Mouse (Mus musculus): ENCODE results near the gene Usf1.
A peak's percentile ranks its signal among the peaks of the same experiment; 100 is the strongest.

Usf1 gene

DNA sequence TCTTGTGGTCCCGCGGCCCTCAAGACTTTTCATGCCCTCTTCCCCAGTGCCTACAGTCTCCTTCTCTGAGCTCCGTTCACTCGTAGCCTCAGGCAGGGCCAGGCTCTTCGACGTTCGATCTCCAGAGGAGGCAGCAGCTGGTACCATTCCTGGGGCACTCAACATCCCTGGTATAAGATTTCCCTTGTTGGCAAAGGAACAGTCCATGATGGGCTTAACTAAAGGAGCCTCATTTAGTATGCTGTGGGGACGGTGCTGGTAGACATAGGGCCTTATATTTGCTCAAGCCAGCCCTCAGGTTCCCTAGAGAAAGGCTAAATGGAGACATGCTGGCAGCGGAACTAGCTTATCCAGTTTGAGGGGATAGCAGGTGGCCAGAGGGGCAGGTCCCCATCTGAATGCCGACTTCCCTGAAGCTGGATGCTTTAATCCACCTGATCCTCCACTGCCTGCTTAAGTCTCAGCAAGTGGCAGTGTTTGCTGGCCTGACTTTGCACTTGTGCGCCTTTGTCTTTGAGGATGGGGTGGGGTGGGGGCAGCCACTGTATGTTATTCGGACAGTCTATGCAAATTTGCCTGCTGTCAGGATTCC, 8.3 kb downstream of the Usf1 start:
- DNase-seq, result no peak

DNA sequence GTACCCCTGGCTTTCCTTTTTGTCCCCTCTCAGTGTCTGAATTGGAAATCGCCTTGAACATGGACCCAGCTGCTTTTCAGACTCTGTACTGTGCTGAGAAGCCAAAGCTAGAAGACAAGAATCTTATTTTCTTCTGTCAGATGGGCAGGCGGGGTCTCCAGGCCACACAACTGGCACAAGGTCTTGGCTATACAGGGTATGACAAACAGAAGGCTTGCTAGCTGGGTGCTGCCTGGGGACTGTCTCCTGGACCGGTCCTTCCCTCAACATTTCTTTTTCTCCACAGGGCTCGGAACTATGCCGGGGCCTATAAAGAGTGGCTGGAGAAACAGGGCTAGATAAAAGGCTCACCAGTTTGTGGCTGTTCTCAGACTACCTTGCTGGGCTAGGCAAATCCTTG, 8.8 kb downstream of the Usf1 start:
- no peak for DNase-seq

DNA sequence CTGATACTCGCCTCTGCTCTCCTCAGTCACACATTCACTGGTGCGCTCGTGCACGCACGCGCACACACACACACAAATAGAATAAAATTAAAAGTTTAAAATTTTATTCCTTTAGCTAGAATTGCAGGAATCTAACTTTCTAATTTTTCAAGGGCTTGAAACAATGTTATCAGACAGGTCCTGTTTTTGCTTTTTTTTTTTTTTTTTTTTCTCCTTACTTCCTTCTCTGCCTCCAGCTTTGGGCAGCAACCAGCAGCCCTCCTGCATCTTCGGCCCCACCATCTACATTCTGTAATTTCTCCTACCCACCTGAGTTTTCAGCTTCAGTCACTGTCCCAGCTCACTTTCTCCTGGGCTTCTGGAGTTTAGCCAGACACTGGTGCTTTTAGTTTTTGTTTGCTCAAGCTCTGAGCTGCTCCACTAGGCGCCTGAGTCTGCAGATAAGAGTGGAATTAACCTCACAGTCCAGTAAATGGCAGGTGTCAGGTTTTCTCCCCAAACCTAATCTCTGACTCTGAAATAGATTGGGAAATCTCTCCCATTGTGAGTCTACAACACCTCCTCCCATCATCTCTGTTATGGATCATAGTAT, 11.5 kb downstream of the Usf1 start:
- DNase-seq, result no peak

DNA sequence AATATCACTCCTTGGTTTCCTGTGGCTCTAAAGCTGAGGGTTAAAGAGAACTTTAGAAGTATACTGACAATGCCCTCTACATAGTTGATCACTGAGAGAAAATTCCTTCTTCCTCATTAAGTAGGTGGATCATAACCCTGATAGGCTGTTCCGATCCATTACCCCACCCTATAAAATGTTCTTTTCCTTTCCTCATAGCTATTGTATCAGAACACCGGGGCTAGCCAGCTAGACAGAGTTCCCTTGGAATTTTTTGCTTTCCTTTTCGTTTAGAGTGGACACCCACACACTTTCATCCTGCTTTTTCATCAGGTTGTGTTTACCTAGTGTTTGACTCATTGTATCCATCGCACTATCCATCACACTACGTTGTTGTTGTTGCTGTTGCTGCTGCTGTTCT, 13.5 kb downstream of the Usf1 start:
- no peak for DNase-seq

DNA sequence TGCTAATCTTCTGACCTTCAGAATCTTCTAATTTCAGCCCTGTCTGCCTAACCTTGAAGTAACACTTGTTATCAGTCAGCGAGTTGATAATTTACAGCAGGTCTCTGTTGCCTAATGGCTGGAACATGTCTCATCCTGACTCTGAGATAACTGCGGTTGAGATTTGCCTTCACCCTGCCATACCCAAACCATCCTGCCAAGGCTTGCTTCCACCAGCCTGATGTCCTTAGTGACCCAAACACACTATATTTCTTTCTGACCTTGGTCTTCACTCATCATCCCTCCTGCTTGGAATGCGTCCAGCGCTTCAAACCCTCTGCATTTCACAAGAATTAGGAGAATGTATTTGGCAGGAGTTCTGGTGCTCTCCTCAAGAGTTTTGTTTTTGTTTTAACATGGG, 14.0 kb downstream of the Usf1 start:
- DNase-seq, result no peak

DNA sequence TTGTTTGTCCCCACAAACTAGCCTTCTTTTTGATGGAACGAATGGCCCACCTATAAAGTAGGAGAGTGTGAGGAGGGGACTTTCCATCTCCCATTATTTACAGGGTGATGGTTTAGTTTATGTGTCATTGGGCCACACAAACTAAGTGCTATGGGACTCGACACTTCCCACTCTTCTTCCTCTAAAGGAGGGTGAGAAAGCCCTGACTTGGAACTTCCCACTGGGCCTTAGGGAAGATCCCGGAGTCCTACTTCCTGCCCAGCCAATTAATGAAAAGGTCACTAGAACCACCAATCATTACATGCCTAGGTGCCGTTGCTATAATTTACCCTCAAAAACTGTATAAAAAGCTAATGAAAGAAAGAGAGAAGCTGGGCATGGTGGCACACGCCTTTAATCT, 21.0 kb downstream of the Usf1 start:
- DNase-seq, result no peak

DNA sequence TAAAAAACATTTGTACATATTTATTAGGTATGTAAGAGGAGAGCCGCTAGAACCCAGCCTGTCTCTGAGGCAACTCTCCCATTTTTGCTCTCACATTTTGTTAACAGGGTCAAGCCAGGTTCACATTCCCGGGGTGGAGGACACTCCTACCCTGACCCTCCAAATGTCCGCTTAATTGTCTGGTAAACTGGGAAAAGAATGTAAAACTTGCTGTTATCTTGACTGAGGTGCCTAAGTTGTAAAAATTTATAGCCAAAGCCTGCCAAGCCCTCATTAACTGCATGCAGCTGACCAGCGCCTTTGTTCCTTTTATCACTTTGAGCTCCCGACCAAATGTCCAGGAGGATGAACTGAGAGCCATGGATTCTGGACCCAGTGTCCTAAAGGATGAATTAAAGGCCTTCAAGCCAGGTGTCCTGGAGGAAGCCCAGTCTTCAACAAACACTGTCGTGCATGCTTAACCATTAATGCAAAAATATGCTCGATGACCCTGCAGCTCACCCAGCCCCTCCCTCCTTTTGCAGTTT, 24.2 kb downstream of the Usf1 start:
- no peak for DNase-seq

DNA sequence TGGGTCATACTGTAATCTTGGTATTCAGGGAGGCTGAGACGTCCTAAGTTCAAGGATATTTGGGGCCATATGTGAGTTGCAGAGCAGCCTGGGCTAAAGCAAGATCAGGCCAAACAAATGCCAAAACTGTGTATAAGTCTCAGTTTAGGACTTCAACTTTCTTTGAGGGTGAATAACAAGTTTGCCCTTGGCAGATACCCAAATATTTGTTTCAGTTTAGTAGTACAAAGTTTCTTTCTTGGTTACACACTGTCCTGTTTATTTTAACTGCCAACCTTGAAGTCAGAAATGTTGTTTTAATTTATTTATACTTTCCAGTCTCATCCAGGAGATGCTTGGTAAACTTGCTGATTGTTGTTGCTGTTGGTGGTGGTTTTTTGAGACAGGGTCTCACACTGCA, 24.9 kb downstream of the Usf1 start:
- DNase-seq, result no peak

DNA sequence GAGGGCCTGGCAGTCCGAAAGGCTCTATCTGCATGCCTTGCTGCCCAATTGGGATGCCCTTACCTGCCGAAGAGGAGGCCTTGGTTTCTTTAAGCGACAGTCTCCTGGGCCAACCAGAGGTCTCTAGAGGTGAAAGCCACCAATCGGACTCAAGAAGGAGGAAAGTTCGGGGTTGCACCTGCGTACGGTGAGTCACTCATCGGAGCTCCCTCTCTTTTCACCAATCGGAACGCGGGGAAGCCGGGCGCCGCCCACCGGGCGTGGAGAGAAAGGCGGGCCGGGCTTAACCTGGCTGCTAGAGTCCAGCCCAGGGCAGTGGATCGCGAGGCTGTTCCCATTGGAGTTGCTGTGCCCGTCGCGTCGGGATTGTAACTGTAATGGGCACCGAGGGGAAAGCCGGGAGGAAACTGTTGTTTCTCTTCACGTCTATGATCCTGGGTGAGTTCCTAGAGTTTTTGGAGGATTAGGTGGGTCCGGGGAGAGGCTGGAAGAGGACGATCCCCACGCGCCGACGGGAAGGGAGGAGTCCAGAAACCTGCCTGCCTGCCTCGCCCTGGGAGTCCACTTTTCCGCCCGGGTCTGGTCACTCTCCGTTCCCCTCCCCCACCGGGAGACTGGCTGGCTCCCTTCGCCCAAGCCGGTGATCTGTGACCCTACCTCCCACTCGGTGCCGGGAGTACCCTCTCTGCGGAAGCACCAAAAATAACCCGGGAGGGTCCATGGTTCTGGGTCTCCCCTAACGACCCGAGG, 26.3 kb downstream of the Usf1 start, which contains the start of gene F11r:
Gene F11r, plus strand, starts transcription at position 272 of the 750 bp plus-strand sequence.
- peak; percentile 93 to 95 for DNase-seq

DNA sequence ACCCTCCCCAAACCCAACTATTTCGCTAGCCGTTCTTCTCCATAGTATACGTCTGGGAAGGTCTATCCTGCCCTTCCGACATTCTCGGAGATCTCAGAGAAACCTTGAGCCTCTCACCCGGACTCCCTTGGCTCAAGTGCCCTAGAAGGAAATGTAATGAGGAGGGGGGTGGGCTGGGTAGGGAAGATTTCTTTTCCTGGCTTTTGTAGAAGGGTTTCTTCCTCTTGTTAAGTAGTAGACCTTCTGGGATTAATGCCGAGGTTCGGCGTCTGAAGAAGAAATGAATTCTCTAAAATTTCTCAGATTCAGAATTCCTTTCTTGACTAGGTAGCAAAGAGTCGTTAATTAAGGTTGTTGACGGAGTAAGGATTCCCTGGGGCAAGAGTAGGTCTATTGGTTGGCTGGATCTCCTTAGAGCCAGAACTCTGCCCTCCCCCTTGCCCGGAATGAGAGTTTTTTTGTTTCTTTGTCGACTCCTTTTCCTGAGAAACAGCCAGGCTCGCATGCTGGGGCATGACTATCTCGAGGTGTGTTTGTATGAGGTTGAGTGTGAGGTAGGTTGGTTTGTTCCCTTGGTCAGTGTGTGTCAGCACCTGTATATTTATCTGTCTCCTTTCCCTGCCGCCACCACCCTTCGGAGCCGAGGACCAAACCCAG, 27.0 kb downstream of the Usf1 start:
- no peak for DNase-seq

DNA sequence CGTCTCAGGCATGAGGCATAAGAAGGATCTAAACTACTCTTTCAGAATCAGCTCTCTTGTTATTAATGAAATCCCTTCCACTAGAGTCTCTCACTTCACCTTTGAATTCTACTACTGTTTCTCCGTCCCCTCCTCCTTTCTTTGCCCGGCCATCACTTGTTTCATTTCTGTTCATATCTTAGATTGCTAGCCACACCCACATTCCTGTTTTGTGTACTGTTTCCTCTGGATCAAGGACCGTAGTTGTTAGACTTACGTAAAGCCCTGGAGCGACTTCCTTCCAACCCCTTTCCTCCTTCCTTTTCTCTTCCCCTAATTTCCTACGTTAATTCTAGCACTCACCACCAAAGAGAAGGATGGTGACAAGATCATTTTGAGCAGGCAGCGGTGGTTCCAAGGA, 28.0 kb downstream of the Usf1 start:
- no peak for DNase-seq

DNA sequence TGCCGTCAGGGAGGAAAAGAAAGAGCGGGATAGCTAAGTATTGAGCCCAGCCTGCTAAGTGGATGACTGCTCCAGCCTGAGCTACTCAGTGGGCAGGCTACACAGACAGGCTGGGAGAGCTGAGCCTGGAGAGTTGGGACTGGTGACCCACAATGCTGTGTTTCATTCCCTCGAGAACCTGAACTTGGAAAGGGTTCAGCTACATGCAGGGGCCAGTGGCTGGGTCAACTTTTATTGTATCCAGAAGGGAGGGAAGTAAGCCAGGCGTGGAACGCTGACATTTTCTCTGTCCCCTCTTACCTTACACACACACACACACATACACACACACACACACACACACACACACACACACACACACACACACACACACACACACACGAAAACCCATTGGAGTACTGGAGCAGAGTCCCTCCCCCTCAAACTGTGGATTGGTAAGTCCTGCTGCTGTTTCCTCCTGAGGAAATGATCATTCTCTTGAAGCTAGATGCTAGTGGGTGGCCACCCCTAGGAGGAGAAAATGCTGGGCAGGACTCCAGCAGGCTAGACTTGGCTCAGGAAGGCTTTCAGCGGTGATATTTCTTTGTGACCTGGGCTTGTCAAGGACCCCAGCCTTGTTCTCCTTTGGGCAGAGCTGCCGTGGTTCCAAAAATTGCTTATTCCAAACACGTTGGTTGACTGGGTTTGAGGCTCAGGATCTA, 29.1 kb downstream of the Usf1 start:
- peak; percentile 75 to 84 for DNase-seq

DNA sequence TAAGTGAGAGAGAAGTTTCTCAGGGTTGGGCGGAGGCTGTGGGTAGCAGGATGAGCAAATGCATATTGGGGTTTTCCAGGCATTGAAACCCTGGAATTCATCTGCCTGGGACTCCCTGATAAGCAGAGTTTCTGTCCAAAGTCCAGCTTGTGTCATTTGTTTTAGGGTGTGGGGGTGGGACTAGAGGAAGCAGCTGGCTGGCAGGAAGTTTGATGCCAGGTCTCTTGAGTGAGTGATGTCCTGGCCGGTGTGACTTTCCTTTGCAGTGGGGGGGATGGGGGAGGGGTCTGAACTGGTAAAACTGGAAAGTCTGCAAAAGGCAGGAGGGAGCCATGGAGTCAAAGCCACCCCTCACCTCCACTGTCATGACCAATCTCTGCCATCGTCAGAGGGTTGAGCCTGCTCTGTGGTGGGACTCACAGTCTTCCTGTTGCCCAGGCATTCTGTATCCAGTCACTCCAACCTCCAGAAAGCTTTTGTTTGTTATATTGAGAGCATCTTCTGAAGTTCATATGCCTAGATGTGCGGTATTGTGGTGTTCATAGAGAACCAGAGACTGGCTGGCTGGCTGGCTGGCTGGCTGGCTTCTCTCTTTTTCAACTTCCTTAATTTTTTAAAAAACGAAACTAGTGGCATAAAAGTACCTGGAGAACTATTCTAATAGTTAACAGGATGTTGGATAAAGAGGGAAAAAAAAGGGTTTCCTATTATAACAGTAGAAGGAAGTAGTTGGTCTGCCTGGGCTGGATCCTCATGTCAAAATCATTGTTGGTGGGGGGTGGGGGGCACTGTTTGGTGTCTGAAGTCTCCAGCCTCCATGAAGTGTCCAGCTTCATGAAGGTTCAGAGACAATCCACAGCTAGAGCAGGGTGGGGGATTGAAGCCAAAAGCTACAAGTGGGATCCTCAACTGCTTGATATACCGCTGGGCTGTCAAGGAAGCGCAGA, 30.6 kb downstream of the Usf1 start:
- DNase-seq, result peak; percentile 42 to 54

DNA sequence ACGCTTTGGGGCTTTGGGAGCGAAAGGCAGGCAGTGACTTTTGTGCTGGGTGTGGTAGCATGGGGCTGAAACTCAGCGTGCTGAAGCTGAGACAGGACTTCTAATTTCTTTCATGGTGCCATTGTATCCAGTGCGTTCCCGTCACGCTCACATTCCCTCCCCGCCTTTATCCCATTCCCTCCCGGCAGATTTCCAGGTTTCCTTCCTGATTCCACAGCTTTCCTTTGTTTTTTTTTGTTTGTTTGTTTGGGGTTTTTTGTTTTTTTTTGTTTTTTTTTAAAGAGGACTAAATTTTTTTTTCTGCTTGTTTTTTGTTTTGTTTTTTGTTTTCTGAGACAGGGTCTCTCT, 31.3 kb downstream of the Usf1 start:
- no peak for DNase-seq

DNA sequence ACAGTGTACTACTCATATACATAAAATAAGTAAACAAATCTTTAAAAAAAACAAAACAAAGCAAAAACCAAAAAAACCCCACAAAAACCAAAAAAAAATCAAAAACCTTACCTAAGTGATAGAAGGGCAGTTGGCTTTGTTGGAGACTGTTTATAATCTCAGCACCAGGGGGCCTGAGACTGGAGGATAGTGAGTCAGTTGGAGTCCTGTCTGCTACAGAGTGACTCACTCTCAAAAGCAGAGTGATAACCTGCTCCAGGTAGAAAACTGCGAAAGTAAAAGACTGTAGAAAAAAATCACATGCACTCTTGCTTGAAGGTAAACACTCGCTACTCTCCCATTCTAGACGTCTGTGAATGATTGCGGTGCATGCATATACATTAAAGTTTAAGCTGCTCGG, 33.9 kb downstream of the Usf1 start:
- no peak for DNase-seq

DNA sequence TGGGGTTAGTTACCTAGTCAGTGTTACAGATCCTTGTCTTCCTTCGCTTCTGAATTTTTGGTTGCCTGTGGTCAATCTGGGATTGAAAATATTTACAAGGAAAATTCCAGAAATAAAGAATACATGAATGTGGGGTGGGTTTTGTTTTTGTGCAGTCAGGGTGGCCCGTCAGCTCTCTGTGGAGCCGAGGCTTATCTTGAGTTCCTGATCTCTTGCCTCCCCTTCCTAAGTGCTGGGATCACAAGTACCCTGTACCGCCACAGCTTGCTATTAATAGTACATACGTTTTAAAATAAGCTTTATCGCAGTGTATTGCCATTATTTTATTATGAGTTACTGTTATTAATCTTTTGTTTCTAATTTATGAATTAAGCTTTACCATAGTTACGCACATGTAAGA, 35.7 kb downstream of the Usf1 start:
- DNase-seq, result no peak

DNA sequence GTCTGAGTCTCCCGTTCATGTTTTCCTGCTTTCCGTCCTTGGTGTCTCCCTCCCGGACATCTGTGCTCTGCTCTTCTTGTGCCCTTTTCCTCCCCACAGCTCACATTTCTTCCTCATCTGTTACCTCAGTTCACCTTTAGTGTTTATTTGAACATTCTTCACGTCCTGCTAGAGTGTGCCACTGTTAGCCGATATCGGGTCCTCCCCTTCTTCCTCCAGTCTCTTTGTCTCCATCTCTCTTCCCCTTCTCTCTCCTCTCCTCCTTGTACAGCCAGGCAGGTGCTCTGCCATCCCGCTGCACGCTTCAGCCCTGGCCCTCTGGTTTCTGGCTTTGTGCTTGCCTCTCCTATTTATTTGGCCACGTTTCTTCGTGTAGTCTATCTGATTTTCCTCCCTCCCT, 36.6 kb downstream of the Usf1 start:
- no peak for DNase-seq

DNA sequence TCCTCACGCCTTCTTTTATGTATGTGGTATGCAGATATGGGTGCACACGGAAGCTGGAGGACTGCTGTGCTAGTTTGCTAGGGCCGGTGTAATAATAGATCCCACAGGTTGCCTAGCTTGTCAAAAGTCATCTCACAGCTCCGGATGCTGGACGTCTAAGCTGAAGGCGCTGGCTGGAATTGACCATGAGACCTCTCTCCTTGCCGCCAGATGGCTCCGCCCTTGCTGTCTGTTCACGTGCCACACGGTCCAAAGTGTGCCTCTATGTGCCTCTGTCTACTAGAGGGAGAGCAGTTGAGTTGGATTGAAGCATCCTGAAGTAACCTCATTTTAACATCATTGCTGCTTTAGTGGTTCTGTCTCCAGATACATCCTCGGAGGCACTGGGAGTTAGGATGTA, 38.9 kb downstream of the Usf1 start:
- DNase-seq, result no peak

DNA sequence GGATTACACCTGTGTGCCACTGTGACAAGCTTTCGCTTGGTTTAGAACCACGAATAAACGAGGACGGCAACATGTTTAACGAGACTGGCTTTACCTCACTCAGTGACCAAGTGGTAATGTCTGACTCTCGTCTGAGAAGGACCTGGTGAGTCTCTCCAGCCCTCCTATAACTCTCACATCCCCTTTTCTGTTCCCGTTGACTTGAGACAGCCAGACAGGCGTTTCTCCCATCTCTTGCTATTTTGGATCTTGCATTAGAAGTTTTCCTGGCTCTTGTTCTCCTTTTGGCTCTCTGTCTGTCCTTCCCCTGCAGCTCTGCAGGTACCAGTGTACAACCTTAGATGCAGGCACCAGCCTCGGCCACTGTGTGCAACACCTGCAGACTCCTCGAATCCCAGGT, 39.9 kb downstream of the Usf1 start:
- no peak for DNase-seq

DNA sequence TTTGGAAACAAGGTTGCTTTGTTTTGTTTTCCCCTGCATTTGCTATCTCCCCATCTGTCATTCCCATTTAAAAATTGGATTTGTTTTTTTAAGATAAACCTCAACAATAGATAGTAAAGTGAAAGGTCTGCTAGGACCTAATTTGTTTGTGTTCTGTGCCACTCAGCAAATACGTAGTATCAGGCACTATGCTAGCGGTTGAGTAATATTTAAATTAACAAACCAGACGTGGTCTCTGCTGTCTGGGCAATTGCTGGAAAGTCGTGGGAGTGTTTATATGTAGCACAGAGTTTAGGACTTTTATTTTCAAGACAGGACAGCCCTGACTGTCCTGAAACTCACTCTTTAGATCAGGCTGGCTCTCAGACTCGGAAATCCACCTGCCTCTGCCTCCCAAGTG, 41.4 kb downstream of the Usf1 start:
- no peak for DNase-seq

DNA sequence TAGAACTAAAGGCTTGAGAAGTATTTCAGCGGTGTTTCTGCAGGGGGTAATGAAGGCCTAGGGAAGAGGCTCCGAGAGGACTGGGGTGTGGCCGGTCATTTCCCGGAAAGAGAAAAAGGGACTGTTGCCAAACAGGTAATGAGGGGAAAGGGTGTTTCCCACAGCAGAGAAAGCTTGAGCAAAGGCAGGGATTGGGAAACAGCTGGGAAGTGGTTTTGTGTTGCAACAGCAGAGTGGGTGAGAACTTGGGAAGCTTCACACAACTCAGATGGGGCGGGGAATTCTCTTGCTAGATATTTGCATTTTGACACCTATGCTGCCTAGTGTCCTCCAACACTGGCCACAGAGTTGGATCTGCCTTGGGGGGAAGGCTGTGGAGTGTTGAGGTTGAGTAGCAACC, 41.8 kb downstream of the Usf1 start:
- peak in 1 of 2 experiments; percentile 60 for DNase-seq

DNA sequence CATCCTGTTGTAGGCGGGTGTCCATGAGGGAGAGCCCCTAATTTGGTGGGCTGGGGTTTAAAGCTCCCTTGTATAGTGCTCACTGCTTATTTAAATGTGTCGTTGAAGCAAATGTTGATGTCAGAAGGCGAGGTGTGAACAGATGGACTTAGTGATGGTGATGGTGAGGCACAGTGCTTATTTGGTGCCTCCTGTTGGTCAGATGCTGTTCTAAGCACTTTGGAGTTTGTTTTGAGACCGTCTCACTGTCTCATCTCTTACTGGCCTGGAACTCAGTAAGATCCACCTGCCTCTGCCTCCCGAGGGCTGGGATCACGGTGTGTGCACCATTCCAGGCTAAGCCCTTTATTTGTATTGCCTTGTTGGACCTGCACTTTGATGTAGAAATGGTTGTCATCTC, 43.8 kb downstream of the Usf1 start:
- DNase-seq, result no peak

Data from lung, postnatal 4 days (tissue).